Mouse (Mus musculus): ENCODE data around the gene 4931414P19Rik. TPM values are rescaled to one million over a fixed set of nuclear protein-coding genes. Genes with fewer than 3 reads are reported as not detected.

The 4931414P19Rik gene
- polyA plus RNA-seq, 1 experiment from 2014 or later, result 7.7 TPM

DNA sequence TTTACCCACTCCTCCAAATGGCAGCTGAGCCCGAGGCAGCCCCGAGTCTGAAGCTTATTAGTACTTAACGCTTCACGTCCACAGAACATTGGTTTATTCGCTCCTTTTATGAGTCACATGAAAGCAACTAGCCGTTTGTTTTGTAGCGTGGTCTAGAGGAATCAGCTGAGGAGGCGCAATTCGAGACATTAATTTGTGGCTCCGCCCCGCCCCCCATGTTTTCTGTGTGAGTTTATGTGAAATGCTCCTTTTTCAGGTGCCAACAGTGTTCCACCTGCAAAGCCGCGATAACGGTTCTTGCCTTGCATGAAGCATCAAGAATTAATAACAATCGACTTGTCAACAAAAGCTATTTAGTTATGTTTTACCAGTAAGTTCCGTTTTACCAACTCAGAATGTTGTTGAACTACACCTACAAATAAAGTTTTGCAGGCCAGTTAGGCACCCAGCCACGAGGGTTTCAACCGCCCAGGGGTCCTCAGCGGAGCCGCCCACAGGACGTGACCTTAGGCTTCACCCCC, 52.3 kb downstream of the 4931414P19Rik start:
- Histone ChIP-seq H3K4me1 (ENCODE audit: control insufficient read depth, insufficient read depth, low read length) (peaks cover 7% of the 10 kb centered on the region; the same call in 1 of the 2 replicates), H3K4me2 (replicated peaks; ENCODE audit: low read depth, low read length) (peak overlapping the region; percentile 84), H3K36me3 (ENCODE audit: control insufficient read depth, insufficient read depth, low read length) (peaks cover 17% of the 10 kb centered on the region), H3K27me3 (ENCODE audit: control insufficient read depth, insufficient read depth, low read length) (no peaks in the 10 kb centered on the region), H3K27ac (ENCODE audit: low read depth, low read length) (peak overlapping the region; percentile 85; the same call in 1 of the 2 replicates), H3K9ac (ENCODE audit: low read depth, low read length) (peak overlapping the region; percentile 70), H3K9me3 (ENCODE audit: control insufficient read depth, low read length) (no peaks in the 10 kb centered on the region), H3K4me3 (ENCODE audit: low read length) (peak overlapping the region; percentile 58)
- WGBS, result 1% methylated on average over 21 of the region's 21 CpGs
- ATAC-seq (ENCODE audit: low FRiP score, low TSS enrichment), result no peak

DNA sequence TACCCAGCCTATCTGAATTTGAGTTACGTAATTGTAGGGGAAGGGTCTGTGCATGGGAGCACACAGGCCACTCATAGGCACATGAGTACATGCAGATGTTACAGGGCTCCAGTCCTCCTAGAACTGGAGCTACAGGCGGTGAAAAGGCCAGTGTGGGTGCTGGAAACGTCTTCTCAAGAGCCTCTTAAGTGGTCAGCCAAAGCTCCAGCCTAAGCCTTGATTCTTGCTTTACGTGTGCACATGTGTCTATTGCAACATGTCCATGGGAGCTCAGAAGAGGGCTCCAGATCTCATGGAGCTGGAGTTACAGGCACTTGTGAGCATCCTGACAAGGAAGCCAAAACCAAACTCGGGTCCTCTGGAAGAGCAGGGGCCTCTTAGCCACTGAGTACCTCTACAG, 61.1 kb downstream of the 4931414P19Rik start:
- no peak overlapping the region for H3K9ac ChIP-seq (ENCODE audit: low read depth, low read length)
- H3K4me1 ChIP-seq (ENCODE audit: control insufficient read depth, insufficient read depth, low read length), result no peaks in the 10 kb centered on the region
- WGBS, result 94% methylated on average over 5 of the region's 5 CpGs
- no peaks in the 10 kb centered on the region for H3K27me3 ChIP-seq (ENCODE audit: control insufficient read depth, insufficient read depth, low read length)
- no peak overlapping the region for H3K4me3 ChIP-seq (ENCODE audit: low read length)
- ATAC-seq (ENCODE audit: low FRiP score, low TSS enrichment), result no peak
- peaks cover 51% of the 10 kb centered on the region for H3K36me3 ChIP-seq (ENCODE audit: control insufficient read depth, insufficient read depth, low read length)
- no peak overlapping the region for H3K4me2 ChIP-seq (replicated peaks; ENCODE audit: low read depth, low read length)
- no peak overlapping the region for H3K27ac ChIP-seq (ENCODE audit: low read depth, low read length)
- H3K9me3 ChIP-seq (ENCODE audit: control insufficient read depth, low read length), result no peaks in the 10 kb centered on the region

DNA sequence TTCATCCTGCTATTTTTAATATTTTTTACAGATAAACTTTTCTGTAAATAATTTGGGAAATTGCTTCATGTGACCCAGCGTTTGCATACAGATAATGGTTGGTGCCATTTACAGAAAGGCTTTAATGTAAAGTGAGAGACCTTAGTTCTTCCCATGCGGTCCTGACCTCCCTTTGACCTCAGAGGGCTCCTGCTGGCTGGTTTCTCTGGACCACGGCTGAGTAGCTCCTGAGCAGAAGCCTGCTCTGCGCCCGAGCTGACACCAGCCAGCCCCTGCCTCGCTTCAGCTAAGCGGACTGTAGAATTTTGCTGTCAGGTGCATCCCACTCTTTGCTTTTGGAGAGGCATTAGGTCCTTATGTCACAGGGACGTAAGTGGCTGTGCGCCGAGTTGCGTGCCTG, 65.0 kb downstream of the 4931414P19Rik start:
- Histone ChIP-seq H3K36me3 (ENCODE audit: control insufficient read depth, insufficient read depth, low read length) (peaks cover 20% of the 10 kb centered on the region), H3K9me3 (ENCODE audit: control insufficient read depth, low read length) (no peaks in the 10 kb centered on the region), H3K4me2 (replicated peaks; ENCODE audit: low read depth, low read length) (no peak overlapping the region), H3K27me3 (ENCODE audit: control insufficient read depth, insufficient read depth, low read length) (no peaks in the 10 kb centered on the region), H3K27ac (ENCODE audit: low read depth, low read length) (no peak overlapping the region), H3K4me1 (ENCODE audit: control insufficient read depth, insufficient read depth, low read length) (no peaks in the 10 kb centered on the region), H3K4me3 (ENCODE audit: low read length) (no peak overlapping the region), H3K9ac (ENCODE audit: low read depth, low read length) (no peak overlapping the region)
- WGBS, result 44% methylated on average over 11 of the region's 11 CpGs
- 0 out of 2 replicates have a peak, but pooled peaks have one; percentile 57 for ATAC-seq (ENCODE audit: low FRiP score, low TSS enrichment)

GRCm38 (mm10) chr14:54538580-54538979, 67.2 kb downstream of the 4931414P19Rik start:
- Histone ChIP-seq H3K9ac (ENCODE audit: low read depth, low read length) (no peak overlapping the region), H3K27me3 (ENCODE audit: control insufficient read depth, insufficient read depth, low read length) (no peaks in the 10 kb centered on the region), H3K4me1 (ENCODE audit: control insufficient read depth, insufficient read depth, low read length) (no peaks in the 10 kb centered on the region), H3K4me2 (replicated peaks; ENCODE audit: low read depth, low read length) (no peak overlapping the region), H3K27ac (ENCODE audit: low read depth, low read length) (no peak overlapping the region), H3K36me3 (ENCODE audit: control insufficient read depth, insufficient read depth, low read length) (peaks cover 8% of the 10 kb centered on the region), H3K4me3 (ENCODE audit: low read length) (no peak overlapping the region), H3K9me3 (ENCODE audit: control insufficient read depth, low read length) (no peaks in the 10 kb centered on the region)
- 93% methylated on average over 2 of the region's 2 CpGs for WGBS
- ATAC-seq (ENCODE audit: low FRiP score, low TSS enrichment), result no peak

MicroRNA genes within 50 kb of the gene (microRNA counts, 519-probe panel; counts per million panel counts)
- microRNA mmu-miR-686, result not detected

Small RNAs within 50 kb of the gene (microRNA-seq; reads per million reads assigned to microRNA genes)
- gene Mir686 (not detected), gene Mir6948 (not detected)

Other genes with a start within 250 kb of the 4931414P19Rik start
- 63.1 and 69.7 TPM in 2 replicates for gene Oxa1l, start 245.2 kb downstream of the 4931414P19Rik start, polyA plus RNA-seq (2014; fragmentation: Nextera tagmentation; extraction: Ambion mirVana)
- 6.9 and 9.6 TPM in 2 replicates for gene Slc7a7, start 188.2 kb downstream of the 4931414P19Rik start, polyA plus RNA-seq (2014; fragmentation: Nextera tagmentation; extraction: Ambion mirVana)
- 269 and 360 TPM in 2 replicates for gene Mrpl52, start 179.1 kb downstream of the 4931414P19Rik start, polyA plus RNA-seq (2014; fragmentation: Nextera tagmentation; extraction: Ambion mirVana)
- gene Mmp14, start 174.4 kb downstream of the 4931414P19Rik start, polyA plus RNA-seq (2014; fragmentation: Nextera tagmentation; extraction: Ambion mirVana), result 101 and 167 TPM in 2 replicates
- gene Lrp10, start 141.9 kb downstream of the 4931414P19Rik start, polyA plus RNA-seq (2014; fragmentation: Nextera tagmentation; extraction: Ambion mirVana), result 32.0 and 47.0 TPM in 2 replicates
- 6.1 and 6.9 TPM in 2 replicates for gene Rem2, start 129.9 kb downstream of the 4931414P19Rik start, polyA plus RNA-seq (2014; fragmentation: Nextera tagmentation; extraction: Ambion mirVana)
- 87.5 and 108 TPM in 2 replicates for gene Prmt5, start 88.5 kb downstream of the 4931414P19Rik start, polyA plus RNA-seq (2014; fragmentation: Nextera tagmentation; extraction: Ambion mirVana)
- gene Haus4, start 51.4 kb downstream of the 4931414P19Rik start, polyA plus RNA-seq (2014; fragmentation: Nextera tagmentation; extraction: Ambion mirVana), result 56.3 and 60.9 TPM in 2 replicates
- 17.4 and 32.2 TPM in 2 replicates for gene Ajuba, start 28.4 kb downstream of the 4931414P19Rik start, polyA plus RNA-seq (2014; fragmentation: Nextera tagmentation; extraction: Ambion mirVana)
- 420 and 456 TPM in 2 replicates for gene Psmb5, start 12.0 kb upstream of the 4931414P19Rik start, polyA plus RNA-seq (2014; fragmentation: Nextera tagmentation; extraction: Ambion mirVana)
- not detected in 2 replicates for gene Psmb11, start 15.4 kb upstream of the 4931414P19Rik start, polyA plus RNA-seq (2014; fragmentation: Nextera tagmentation; extraction: Ambion mirVana)
- not detected in 2 replicates for gene Gm17606, start 35.0 kb upstream of the 4931414P19Rik start, polyA plus RNA-seq (2014; fragmentation: Nextera tagmentation; extraction: Ambion mirVana)
- 5.0 and 5.7 TPM in 2 replicates for gene Cdh24, start 35.4 kb upstream of the 4931414P19Rik start, polyA plus RNA-seq (2014; fragmentation: Nextera tagmentation; extraction: Ambion mirVana)
- 89.8 and 110 TPM in 2 replicates for gene 1700123O20Rik, start 80.2 kb upstream of the 4931414P19Rik start, polyA plus RNA-seq (2014; fragmentation: Nextera tagmentation; extraction: Ambion mirVana)
- 161 and 169 TPM in 2 replicates for gene Acin1, start 80.9 kb upstream of the 4931414P19Rik start, polyA plus RNA-seq (2014; fragmentation: Nextera tagmentation; extraction: Ambion mirVana)
- gene Gm29776, start 92.8 kb upstream of the 4931414P19Rik start, polyA plus RNA-seq (2014; fragmentation: Nextera tagmentation; extraction: Ambion mirVana), result 0.08 and 0.16 TPM in 2 replicates
- not detected in 2 replicates for gene Cebpe, start 106.2 kb upstream of the 4931414P19Rik start, polyA plus RNA-seq (2014; fragmentation: Nextera tagmentation; extraction: Ambion mirVana)
- 5.8 and 12.1 TPM in 2 replicates for gene Slc7a8, start 176.0 kb upstream of the 4931414P19Rik start, polyA plus RNA-seq (2014; fragmentation: Nextera tagmentation; extraction: Ambion mirVana)
- gene Rnf212b, start 208.1 kb upstream of the 4931414P19Rik start, polyA plus RNA-seq (2014; fragmentation: Nextera tagmentation; extraction: Ambion mirVana), result not detected in 2 replicates